Mouse (Mus musculus): ENCODE data around the gene Gm42372. TPM values are rescaled to one million over a fixed set of nuclear protein-coding genes. Genes with fewer than 3 reads are reported as not detected.

Gene Gm42372
- polyA plus RNA-seq, 1 experiment from 2014 or later, result 0.04 TPM

DNA sequence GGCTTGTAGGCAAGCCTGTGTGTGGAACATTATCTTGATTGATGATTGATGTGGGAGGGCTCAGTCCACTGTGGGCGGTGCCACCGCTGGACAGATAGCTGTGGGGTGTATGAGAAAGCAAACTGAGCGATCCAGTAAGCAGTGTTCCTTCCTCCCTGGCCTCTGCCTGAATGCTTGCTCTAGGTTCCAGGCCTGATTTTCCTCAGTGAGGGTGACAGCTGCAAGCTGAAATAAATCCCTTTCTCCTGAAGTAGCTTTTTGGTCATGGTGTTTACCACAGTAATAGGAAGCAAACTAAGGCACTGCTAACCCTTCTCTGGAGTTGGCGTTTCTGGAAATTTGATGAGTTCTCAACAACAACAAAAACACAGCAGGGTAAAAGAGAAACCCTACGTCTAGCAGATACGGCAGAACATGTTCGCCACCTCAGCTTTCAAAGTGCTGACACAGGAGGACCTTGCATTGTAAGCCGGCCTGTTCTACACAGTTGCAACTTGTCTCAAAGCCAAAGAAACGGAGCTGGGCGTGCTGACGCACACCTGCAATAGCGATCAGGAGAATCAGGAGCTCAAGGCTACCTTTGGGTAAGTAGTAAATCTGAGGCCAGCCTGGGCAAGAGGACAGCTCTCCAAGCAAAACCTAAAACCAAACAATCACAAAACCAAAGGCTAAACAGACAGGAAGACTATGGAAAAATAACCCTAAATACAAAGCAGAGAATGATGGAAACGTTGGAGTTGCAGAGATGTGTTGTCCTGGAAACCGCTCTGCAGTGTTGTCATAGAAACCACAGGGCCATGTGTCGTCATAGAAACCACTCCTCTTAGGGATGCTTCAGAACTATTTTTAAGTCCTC lies 26.2 kb upstream of the Gm42372 start:
- 57% methylated on average over 15 of the region's 15 CpGs for WGBS (ENCODE audit: insufficient replicate concordance)
- ATAC-seq (ENCODE audit: low read depth), result no peak

DNA sequence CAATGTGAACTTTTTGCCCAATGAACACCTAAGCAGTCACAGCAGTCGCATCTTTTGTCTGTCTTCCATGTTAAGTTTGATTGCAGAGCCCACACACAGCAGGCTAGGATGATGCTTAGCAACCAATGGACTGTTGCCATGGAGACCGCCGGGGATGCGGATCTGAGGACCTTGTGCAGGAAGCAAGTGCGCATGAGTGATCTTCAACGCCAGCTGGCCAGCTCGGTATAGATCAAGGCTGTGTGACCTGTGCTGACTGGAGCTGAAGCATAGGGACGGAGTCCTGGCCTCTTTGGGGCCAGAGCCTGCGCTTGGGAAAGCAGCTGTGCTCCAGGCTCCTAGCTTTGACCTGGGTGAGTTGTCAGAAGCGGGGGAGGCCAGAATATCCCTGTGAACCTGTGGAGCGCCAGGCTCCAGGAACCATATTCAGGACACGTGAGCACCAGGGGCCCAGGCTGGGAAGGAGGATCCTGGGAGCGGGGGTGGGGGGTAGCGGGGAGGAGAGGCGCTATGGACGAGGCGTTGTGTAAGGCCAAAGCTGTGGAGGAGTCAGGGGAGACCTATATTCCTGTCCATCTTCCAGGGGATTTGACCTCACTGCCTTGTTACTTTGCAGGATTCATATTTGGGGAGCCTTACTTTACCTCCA lies 23.2 kb upstream of the Gm42372 start, which contains the start of gene Pnmal1:
Pnmal1 (plus strand) TSS at position 141 of the 649 bp plus-strand sequence.
- Histone ChIP-seq H3K4me2 (ENCODE audit: low read depth, low read length) (no peak within 1 kb of the TSS), H3K36me3 (ENCODE audit: control insufficient read depth, insufficient read depth) (no peaks in the 10 kb centered on the region), H3K4me1 (ENCODE audit: control insufficient read depth, low read depth, low read length) (no peaks in the 10 kb centered on the region), H3K9ac (ENCODE audit: low read depth, low read length) (no peak within 1 kb of the TSS), H3K9me3 (replicated peaks; ENCODE audit: control insufficient read depth, low read length) (no peaks in the 10 kb centered on the region), H3K27me3 (ENCODE audit: control insufficient read depth, insufficient read depth, low read depth, low read length) (no peaks in the 10 kb centered on the region; the same call in 1 of the 2 replicates), H3K27ac (ENCODE audit: low read length) (no peak within 1 kb of the TSS), H3K4me3 (ENCODE audit: low read depth, low read length) (no peak within 1 kb of the TSS)
- 35% methylated on average over 17 of the region's 17 CpGs for WGBS (ENCODE audit: insufficient replicate concordance)
- no peak for ATAC-seq (ENCODE audit: low read depth)

More for the DNA sequence above, 26.2 kb upstream of the Gm42372 start:
- Histone ChIP-seq H3K4me2 (ENCODE audit: low read depth, low read length) (no peak overlapping the region), H3K4me3 (ENCODE audit: low read depth, low read length) (no peak overlapping the region), H3K9me3 (replicated peaks; ENCODE audit: control insufficient read depth, low read length) (no peaks in the 10 kb centered on the region), H3K9ac (ENCODE audit: low read depth, low read length) (no peak overlapping the region), H3K4me1 (ENCODE audit: control insufficient read depth, low read depth, low read length) (no peaks in the 10 kb centered on the region), H3K36me3 (ENCODE audit: control insufficient read depth, insufficient read depth) (no peaks in the 10 kb centered on the region), H3K27ac (ENCODE audit: low read length) (no peak overlapping the region), H3K27me3 (ENCODE audit: control insufficient read depth, insufficient read depth, low read depth, low read length) (no peaks in the 10 kb centered on the region; the same call in 1 of the 2 replicates)

DNA sequence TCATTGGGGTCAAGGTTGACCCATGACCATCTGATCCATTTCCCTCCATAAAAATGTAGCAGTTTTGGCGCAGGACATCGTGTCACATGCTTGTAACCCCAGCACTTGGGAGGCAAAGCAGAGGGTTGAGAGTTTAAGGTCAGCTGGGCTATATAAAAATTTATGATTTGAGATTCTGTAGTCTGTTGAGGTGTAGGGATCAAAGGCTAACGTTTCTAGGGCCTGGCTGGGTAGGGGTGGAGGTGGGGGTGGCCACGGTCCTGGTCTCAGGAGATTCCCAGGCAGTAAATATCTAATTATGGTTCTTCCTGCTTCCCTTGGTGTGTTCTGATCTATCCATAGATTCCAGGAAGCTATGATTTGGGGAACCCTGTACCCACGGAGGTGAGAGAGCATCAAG lies 21.2 kb upstream of the Gm42372 start:
- Histone ChIP-seq H3K9me3 (replicated peaks; ENCODE audit: control insufficient read depth, low read length) (no peaks in the 10 kb centered on the region), H3K4me3 (ENCODE audit: low read depth, low read length) (no peak overlapping the region), H3K27ac (ENCODE audit: low read length) (no peak overlapping the region), H3K36me3 (ENCODE audit: control insufficient read depth, insufficient read depth) (no peaks in the 10 kb centered on the region), H3K4me2 (ENCODE audit: low read depth, low read length) (no peak overlapping the region), H3K27me3 (ENCODE audit: control insufficient read depth, insufficient read depth, low read depth, low read length) (no peaks in the 10 kb centered on the region; the same call in 1 of the 2 replicates), H3K9ac (ENCODE audit: low read depth, low read length) (no peak overlapping the region), H3K4me1 (ENCODE audit: control insufficient read depth, low read depth, low read length) (no peaks in the 10 kb centered on the region)
- ATAC-seq (ENCODE audit: low read depth), result no peak
- WGBS (ENCODE audit: insufficient replicate concordance), result 54% methylated on average over 5 of the region's 5 CpGs

DNA sequence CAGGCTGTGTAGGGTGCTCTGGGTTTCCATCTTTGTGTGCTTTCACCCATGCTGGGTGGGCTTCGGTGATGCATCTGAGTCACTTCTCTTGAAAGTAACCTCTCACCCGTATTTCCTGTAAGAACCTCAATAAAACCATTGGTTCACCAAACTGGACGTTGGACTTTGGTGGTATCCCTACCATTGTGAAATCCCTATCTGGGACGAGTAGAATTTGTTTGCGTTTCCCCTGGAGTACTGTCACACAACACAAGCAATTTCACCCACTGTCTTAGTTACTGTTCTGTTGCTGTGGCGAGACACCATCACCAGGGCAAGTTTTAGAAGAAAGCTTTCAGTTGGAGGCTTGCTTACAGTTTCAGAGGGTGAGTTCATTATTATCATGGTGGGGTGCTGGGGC lies 14.5 kb upstream of the Gm42372 start:
- H3K4me1 ChIP-seq (ENCODE audit: control insufficient read depth, low read depth, low read length), result no peaks in the 10 kb centered on the region; the same call in 1 of the 2 replicates
- H3K27me3 ChIP-seq (ENCODE audit: control insufficient read depth, insufficient read depth, low read depth, low read length), result no peaks in the 10 kb centered on the region
- ATAC-seq (ENCODE audit: low read depth), result peak; percentile 78
- H3K27ac ChIP-seq (ENCODE audit: low read length), result peak overlapping the region; percentile 66
- no peaks in the 10 kb centered on the region for H3K36me3 ChIP-seq (ENCODE audit: control insufficient read depth, insufficient read depth)
- no peak overlapping the region for H3K9ac ChIP-seq (ENCODE audit: low read depth, low read length)
- no peak overlapping the region for H3K4me2 ChIP-seq (ENCODE audit: low read depth, low read length)
- H3K4me3 ChIP-seq (ENCODE audit: low read depth, low read length), result no peak overlapping the region
- H3K9me3 ChIP-seq (replicated peaks; ENCODE audit: control insufficient read depth, low read length), result no peaks in the 10 kb centered on the region
- 53% methylated on average over 6 of the region's 6 CpGs for WGBS (ENCODE audit: insufficient replicate concordance)

DNA sequence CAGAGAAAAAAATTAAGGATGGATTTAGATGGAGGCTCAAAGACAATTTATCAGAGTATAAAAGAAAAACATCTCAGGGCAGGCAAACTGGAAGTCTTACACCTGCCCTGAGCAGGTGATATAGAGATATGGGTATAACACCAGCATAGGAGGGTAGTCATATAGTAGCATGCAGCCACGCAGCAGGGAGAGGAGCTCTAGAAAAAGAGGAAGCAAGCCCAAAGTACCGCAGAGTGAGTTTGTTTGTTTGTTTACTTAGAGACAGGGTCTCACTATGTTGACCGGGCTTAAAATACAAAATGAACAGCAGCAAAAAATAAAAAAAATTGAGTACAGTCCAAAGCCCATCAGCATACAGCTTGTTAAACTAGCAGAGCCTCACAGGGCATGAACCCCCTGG lies 11.7 kb upstream of the Gm42372 start:
- Histone ChIP-seq H3K27me3 (ENCODE audit: control insufficient read depth, insufficient read depth, low read depth, low read length) (no peaks in the 10 kb centered on the region), H3K9ac (ENCODE audit: low read depth, low read length) (no peak overlapping the region), H3K36me3 (ENCODE audit: control insufficient read depth, insufficient read depth) (no peaks in the 10 kb centered on the region), H3K9me3 (replicated peaks; ENCODE audit: control insufficient read depth, low read length) (no peaks in the 10 kb centered on the region), H3K4me1 (ENCODE audit: control insufficient read depth, low read depth, low read length) (peaks cover 3% of the 10 kb centered on the region; the same call in 1 of the 2 replicates), H3K4me2 (ENCODE audit: low read depth, low read length) (no peak overlapping the region), H3K4me3 (ENCODE audit: low read depth, low read length) (no peak overlapping the region), H3K27ac (ENCODE audit: low read length) (no peak overlapping the region)
- no peak for ATAC-seq (ENCODE audit: low read depth)
- 30% methylated on average over 3 of the region's 3 CpGs for WGBS (ENCODE audit: insufficient replicate concordance)

DNA sequence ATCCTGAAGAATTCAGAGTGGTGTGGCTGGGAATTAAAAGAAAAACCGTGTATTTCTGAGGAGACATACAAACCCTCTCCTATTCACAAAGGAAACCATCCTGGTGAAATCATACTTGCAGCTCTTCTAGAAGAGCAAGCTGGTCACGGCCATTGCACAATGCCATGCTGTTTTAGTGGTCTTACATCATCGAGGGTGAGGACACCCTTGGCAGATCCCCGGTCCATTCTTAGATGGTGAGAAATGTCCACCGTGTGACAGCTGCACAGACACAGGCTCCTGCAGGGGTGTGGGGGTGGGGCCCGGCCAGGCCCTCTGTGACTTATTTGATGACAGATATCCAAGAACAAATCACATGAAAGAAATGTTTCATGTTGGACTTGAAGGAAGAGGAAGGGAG lies 8.9 kb upstream of the Gm42372 start:
- H3K27ac ChIP-seq (ENCODE audit: low read length), result no peak overlapping the region
- H3K9me3 ChIP-seq (replicated peaks; ENCODE audit: control insufficient read depth, low read length), result no peaks in the 10 kb centered on the region
- H3K4me2 ChIP-seq (ENCODE audit: low read depth, low read length), result no peak overlapping the region
- H3K36me3 ChIP-seq (ENCODE audit: control insufficient read depth, insufficient read depth), result no peaks in the 10 kb centered on the region
- no peaks in the 10 kb centered on the region for H3K27me3 ChIP-seq (ENCODE audit: control insufficient read depth, insufficient read depth, low read depth, low read length)
- peak; percentile 14; the same call in 1 of the 2 replicates for ATAC-seq (ENCODE audit: low read depth)
- WGBS (ENCODE audit: insufficient replicate concordance), result 41% methylated on average over 6 of the region's 6 CpGs
- H3K4me3 ChIP-seq (ENCODE audit: low read depth, low read length), result no peak overlapping the region
- H3K9ac ChIP-seq (ENCODE audit: low read depth, low read length), result no peak overlapping the region
- peaks cover 14% of the 10 kb centered on the region for H3K4me1 ChIP-seq (ENCODE audit: control insufficient read depth, low read depth, low read length)

DNA sequence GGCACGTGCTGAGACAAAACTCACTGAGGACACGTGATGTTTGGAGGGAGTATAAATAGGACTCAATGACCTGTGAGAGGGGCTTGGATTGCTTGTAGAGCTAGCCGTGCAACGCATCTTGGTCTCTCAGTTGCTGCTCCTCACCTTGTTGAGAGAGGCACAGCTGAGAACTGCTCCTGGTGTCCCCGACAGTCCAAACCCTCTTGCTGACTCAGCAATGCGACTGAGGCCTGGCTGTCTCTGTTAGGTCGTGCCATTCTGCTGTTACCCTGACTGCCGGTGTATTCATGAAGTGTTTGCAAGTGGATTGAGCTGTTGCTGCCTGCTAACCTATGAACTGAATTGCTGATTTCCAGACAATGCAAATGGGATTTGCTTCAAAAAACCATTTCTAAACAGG lies 6.6 kb upstream of the Gm42372 start:
- H3K4me3 ChIP-seq (ENCODE audit: low read depth, low read length), result no peak overlapping the region
- no peak overlapping the region for H3K27ac ChIP-seq (ENCODE audit: low read length)
- H3K9ac ChIP-seq (ENCODE audit: low read depth, low read length), result no peak overlapping the region
- WGBS (ENCODE audit: insufficient replicate concordance), result 67% methylated on average over 8 of the region's 8 CpGs
- no peak for ATAC-seq (ENCODE audit: low read depth)
- H3K36me3 ChIP-seq (ENCODE audit: control insufficient read depth, insufficient read depth), result no peaks in the 10 kb centered on the region
- no peaks in the 10 kb centered on the region for H3K9me3 ChIP-seq (replicated peaks; ENCODE audit: control insufficient read depth, low read length)
- no peaks in the 10 kb centered on the region for H3K27me3 ChIP-seq (ENCODE audit: control insufficient read depth, insufficient read depth, low read depth, low read length)
- H3K4me1 ChIP-seq (ENCODE audit: control insufficient read depth, low read depth, low read length), result peaks cover 23% of the 10 kb centered on the region
- H3K4me2 ChIP-seq (ENCODE audit: low read depth, low read length), result no peak overlapping the region

DNA sequence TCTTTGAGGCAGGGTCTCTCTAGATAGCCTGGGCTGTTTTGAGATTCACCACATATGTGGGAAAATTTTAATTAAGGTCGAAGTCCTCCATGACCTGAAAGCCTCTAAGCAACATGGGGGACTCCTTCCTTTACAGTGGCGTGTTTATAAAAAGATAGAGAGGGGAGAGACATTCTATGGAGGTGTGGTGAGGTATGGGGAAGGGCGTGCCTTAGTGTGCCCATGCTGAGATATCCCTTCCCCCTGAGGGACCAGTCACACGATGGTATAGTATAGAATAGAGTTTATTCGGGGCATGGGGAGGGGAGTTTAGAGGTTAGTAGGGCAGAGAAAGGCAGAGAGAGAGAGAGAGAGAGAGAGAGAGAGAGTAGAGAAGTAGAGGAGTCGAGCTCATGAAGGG lies 4.7 kb upstream of the Gm42372 start:
- Histone ChIP-seq H3K4me2 (ENCODE audit: low read depth, low read length) (0 out of 2 replicates have a peak overlapping the region, but pooled peaks have one; percentile 1), H3K36me3 (ENCODE audit: control insufficient read depth, insufficient read depth) (no peaks in the 10 kb centered on the region), H3K27me3 (ENCODE audit: control insufficient read depth, insufficient read depth, low read depth, low read length) (no peaks in the 10 kb centered on the region), H3K9ac (ENCODE audit: low read depth, low read length) (no peak overlapping the region; the same call in 1 of the 2 replicates), H3K4me3 (ENCODE audit: low read depth, low read length) (no peak overlapping the region), H3K4me1 (ENCODE audit: control insufficient read depth, low read depth, low read length) (peaks cover 23% of the 10 kb centered on the region), H3K27ac (ENCODE audit: low read length) (no peak overlapping the region), H3K9me3 (replicated peaks; ENCODE audit: control insufficient read depth, low read length) (no peaks in the 10 kb centered on the region)
- WGBS (ENCODE audit: insufficient replicate concordance), result 37% methylated on average over 6 of the region's 6 CpGs
- ATAC-seq (ENCODE audit: low read depth), result peak; percentile 88

DNA sequence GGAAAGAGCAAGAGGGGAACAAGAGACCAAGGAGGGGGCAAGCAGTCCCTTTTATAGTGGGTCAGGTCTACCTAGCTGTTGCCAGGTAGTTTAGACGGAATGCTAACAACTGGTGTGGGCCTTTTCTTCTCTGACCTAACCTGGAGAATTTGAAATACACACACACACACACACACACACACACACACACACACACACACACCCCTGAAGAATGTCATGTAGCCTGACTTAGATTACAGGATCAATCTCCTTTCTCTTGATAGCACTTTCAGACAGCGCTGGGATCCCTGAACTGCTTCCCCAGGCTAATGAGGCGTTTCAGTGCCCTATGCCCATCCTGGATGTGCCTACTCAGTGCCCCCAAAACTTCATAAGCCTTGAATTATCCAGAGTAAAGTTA lies 4.3 kb upstream of the Gm42372 start:
- Histone ChIP-seq H3K4me1 (ENCODE audit: control insufficient read depth, low read depth, low read length) (peaks cover 23% of the 10 kb centered on the region), H3K4me2 (ENCODE audit: low read depth, low read length) (0 out of 2 replicates have a peak overlapping the region, but pooled peaks have one; percentile 1), H3K9me3 (replicated peaks; ENCODE audit: control insufficient read depth, low read length) (no peaks in the 10 kb centered on the region), H3K27ac (ENCODE audit: low read length) (no peak overlapping the region), H3K36me3 (ENCODE audit: control insufficient read depth, insufficient read depth) (no peaks in the 10 kb centered on the region), H3K4me3 (ENCODE audit: low read depth, low read length) (no peak overlapping the region), H3K27me3 (ENCODE audit: control insufficient read depth, insufficient read depth, low read depth, low read length) (no peaks in the 10 kb centered on the region), H3K9ac (ENCODE audit: low read depth, low read length) (no peak overlapping the region)
- WGBS (ENCODE audit: insufficient replicate concordance), result 68% methylated on average over 3 of the region's 3 CpGs
- ATAC-seq (ENCODE audit: low read depth), result no peak
